Comparison of ENCODE assay signal across 15 mouse cellular contexts in genomic region chr5:66363274-66364261, GRCm38 (mm10).
DNase-seq lines count a peak whose midpoint lies in the region; ATAC-seq and TF ChIP-seq lines count a peak whose summit lies in the region.
"Had no signal": no experiment of that assay in that cellular context is flagged by ENCODE, and none has a peak within 500 bp of the region (broad histone marks: within the 10 kb centered on the region; RNA-seq: fewer than 3 reads in every experiment).

No protein-coding gene starts in this region.

- no peak overlapping the region for H3K27ac ChIP-seq in hindbrain, embryonic 11.5 days (ENCODE audit: low read depth, low read length)
- H3K27ac ChIP-seq in hindbrain, embryonic 16.5 days (ENCODE audit: low read depth, low read length): no peak overlapping the region
- no peak overlapping the region for H3K27ac ChIP-seq in lung, postnatal 0 days (ENCODE audit: low read length)
- H3K27ac ChIP-seq in embryonic facial prominence, embryonic 12.5 days: peak overlapping the region; percentile 54; the same call in 1 of the 2 replicates
- no peak overlapping the region for H3K27ac ChIP-seq in intestine, embryonic 15.5 days
- H3K27ac ChIP-seq: forebrain, embryonic 15.5 days; gastrocnemius, adult 2 months; heart, adult 2 months; limb, embryonic 15.5 days had no signal

- H3K4me2 ChIP-seq in hindbrain, embryonic 11.5 days (replicated peaks; ENCODE audit: low read depth, low read length): no peak overlapping the region
- H3K4me2 ChIP-seq in hindbrain, embryonic 16.5 days (ENCODE audit: low read length): no peak overlapping the region
- no peak overlapping the region for H3K4me2 ChIP-seq in lung, postnatal 0 days (replicated peaks; ENCODE audit: low read depth, low read length)
- H3K4me2 ChIP-seq in embryonic facial prominence, embryonic 12.5 days (replicated peaks): no peak overlapping the region
- H3K4me2 ChIP-seq in intestine, embryonic 15.5 days (replicated peaks): no peak overlapping the region
- H3K4me2 ChIP-seq: forebrain, embryonic 15.5 days; limb, embryonic 15.5 days had no signal

- H3K36me3 ChIP-seq in hindbrain, embryonic 11.5 days (ENCODE audit: control insufficient read depth, insufficient read depth, low read length): no peaks in the 10 kb centered on the region
- H3K36me3 ChIP-seq in hindbrain, embryonic 16.5 days (ENCODE audit: control insufficient read depth, insufficient read depth, low read length): no peaks in the 10 kb centered on the region
- peaks cover 9% of the 10 kb centered on the region for H3K36me3 ChIP-seq in lung, postnatal 0 days (ENCODE audit: insufficient read depth, low read length)
- H3K36me3 ChIP-seq in embryonic facial prominence, embryonic 12.5 days: no peaks in the 10 kb centered on the region
- no peaks in the 10 kb centered on the region for H3K36me3 ChIP-seq in intestine, embryonic 15.5 days
- H3K36me3 ChIP-seq: forebrain, embryonic 15.5 days had no signal

- 68% methylated on average over 18 of the region's 18 CpGs for WGBS in hindbrain, embryonic 11.5 days
- WGBS in hindbrain, embryonic 16.5 days: 62% methylated on average over 18 of the region's 18 CpGs
- 37% methylated on average over 18 of the region's 18 CpGs for WGBS in lung, postnatal 0 days
- 52% methylated on average over 18 of the region's 18 CpGs for WGBS in embryonic facial prominence, embryonic 12.5 days
- WGBS in intestine, embryonic 15.5 days: 55% methylated on average over 18 of the region's 18 CpGs

- peak; percentile 29 for DNase-seq in hindbrain, embryonic 11.5 days (ENCODE audit: low spot score)
- no peak for DNase-seq in lung, postnatal 0 days (ENCODE audit: low spot score)
- no peak for DNase-seq in lung, postnatal 10 days
- DNase-seq in right cerebral cortex, postnatal 36 days (ENCODE audit: low spot score in 2 of 2): no peak
- DNase-seq: cerebellum, adult 11-12 months; gastrocnemius, adult 2 months; heart, postnatal 14 days; kidney, postnatal 14 days; midbrain, embryonic 14.5 days had no signal

- H3K9me3 ChIP-seq in hindbrain, embryonic 11.5 days (ENCODE audit: control insufficient read depth, low read length): no peaks in the 10 kb centered on the region
- no peaks in the 10 kb centered on the region for H3K9me3 ChIP-seq in hindbrain, embryonic 16.5 days (ENCODE audit: control insufficient read depth, low read length)
- no peaks in the 10 kb centered on the region for H3K9me3 ChIP-seq in lung, postnatal 0 days (ENCODE audit: low read length)
- H3K9me3 ChIP-seq in embryonic facial prominence, embryonic 12.5 days: no peaks in the 10 kb centered on the region
- H3K9me3 ChIP-seq in intestine, embryonic 15.5 days: no peaks in the 10 kb centered on the region
- H3K9me3 ChIP-seq: forebrain, embryonic 15.5 days; limb, embryonic 15.5 days had no signal

- no peak for TF ChIP-seq EP300 in lung, postnatal 0 days (IDR thresholded peaks at IDR 0.05)

- no peak overlapping the region for H3K4me3 ChIP-seq in hindbrain, embryonic 11.5 days (ENCODE audit: low read depth, low read length)
- H3K4me3 ChIP-seq in hindbrain, embryonic 16.5 days (ENCODE audit: low read length): no peak overlapping the region
- no peak overlapping the region for H3K4me3 ChIP-seq in lung, postnatal 0 days (ENCODE audit: low read depth, low read length)
- H3K4me3 ChIP-seq in embryonic facial prominence, embryonic 12.5 days: no peak overlapping the region
- H3K4me3 ChIP-seq in intestine, embryonic 15.5 days (replicated peaks): no peak overlapping the region
- H3K4me3 ChIP-seq: forebrain, embryonic 15.5 days; gastrocnemius, adult 2 months; heart, adult 2 months; limb, embryonic 15.5 days had no signal

- no peaks in the 10 kb centered on the region; the same call in 1 of the 2 replicates for H3K4me1 ChIP-seq in hindbrain, embryonic 11.5 days (replicated peaks; ENCODE audit: control insufficient read depth, insufficient read depth, low read length)
- peaks cover 11% of the 10 kb centered on the region for H3K4me1 ChIP-seq in hindbrain, embryonic 16.5 days (ENCODE audit: control insufficient read depth, insufficient read depth, low read depth, low read length)
- no peaks in the 10 kb centered on the region for H3K4me1 ChIP-seq in lung, postnatal 0 days (ENCODE audit: insufficient read depth, low read depth, low read length)
- H3K4me1 ChIP-seq in embryonic facial prominence, embryonic 12.5 days: peaks cover 38% of the 10 kb centered on the region
- no peaks in the 10 kb centered on the region for H3K4me1 ChIP-seq in intestine, embryonic 15.5 days (replicated peaks)

- H3K27me3 ChIP-seq in hindbrain, embryonic 11.5 days (ENCODE audit: control insufficient read depth, insufficient read depth, low read length): no peaks in the 10 kb centered on the region
- no peaks in the 10 kb centered on the region for H3K27me3 ChIP-seq in hindbrain, embryonic 16.5 days (replicated peaks; ENCODE audit: control insufficient read depth, insufficient read depth, low read length)
- H3K27me3 ChIP-seq in lung, postnatal 0 days (replicated peaks; ENCODE audit: insufficient read depth, low read length): no peaks in the 10 kb centered on the region
- no peaks in the 10 kb centered on the region for H3K27me3 ChIP-seq in embryonic facial prominence, embryonic 12.5 days
- no peaks in the 10 kb centered on the region for H3K27me3 ChIP-seq in intestine, embryonic 15.5 days (replicated peaks)
- H3K27me3 ChIP-seq: forebrain, embryonic 15.5 days; limb, embryonic 15.5 days had no signal

- no peak for ATAC-seq in hindbrain, embryonic 11.5 days (ENCODE audit: low FRiP score)
- no peak for ATAC-seq in hindbrain, embryonic 16.5 days
- ATAC-seq in lung, postnatal 0 days: peak; percentile 28; the same call in 1 of the 2 replicates
- ATAC-seq in embryonic facial prominence, embryonic 12.5 days (ENCODE audit: insufficient number of reproducible peaks, insufficient read depth, low FRiP score, low TSS enrichment): no peak
- ATAC-seq in intestine, embryonic 15.5 days: no peak
- ATAC-seq: forebrain, embryonic 15.5 days had no signal

- no peak for TF ChIP-seq CTCF in lung, postnatal 0 days (IDR thresholded peaks at IDR 0.05)

- no peak overlapping the region for H3K9ac ChIP-seq in hindbrain, embryonic 11.5 days (ENCODE audit: low read depth, low read length)
- H3K9ac ChIP-seq in hindbrain, embryonic 16.5 days (ENCODE audit: low read depth, low read length): no peak overlapping the region
- H3K9ac ChIP-seq in lung, postnatal 0 days (replicated peaks; ENCODE audit: low read depth): no peak overlapping the region
- H3K9ac ChIP-seq in embryonic facial prominence, embryonic 12.5 days: no peak overlapping the region
- H3K9ac ChIP-seq in intestine, embryonic 15.5 days: no peak overlapping the region
- H3K9ac ChIP-seq: forebrain, embryonic 15.5 days; limb, embryonic 15.5 days had no signal
